ENCODE assay signal across 25 mouse cellular contexts in genomic region chr10:117748276-117749049, GRCm38 (mm10). TPM values are rescaled to one million over a fixed set of nuclear protein-coding genes. Genes with fewer than 3 reads are reported as not detected.
A peak's percentile ranks its signal among the peaks of the same experiment; 100 is the strongest.
DNase-seq lines count a peak whose midpoint lies in the region; ATAC-seq and TF ChIP-seq lines count a peak whose summit lies in the region.
"Had no signal": no experiment of that assay in that cellular context is flagged by ENCODE, and none has a peak within 500 bp of the region (broad histone marks: within the 10 kb centered on the region; RNA-seq: fewer than 3 reads in every experiment).

No protein-coding gene starts in this region.

- no peaks in the 10 kb centered on the region for H3K9me3 ChIP-seq in intestine, postnatal 0 days (ENCODE audit: control insufficient read depth)
- H3K9me3 ChIP-seq in intestine, embryonic 15.5 days = no peaks in the 10 kb centered on the region
- H3K9me3 ChIP-seq: forebrain, embryonic 13.5 days; hindbrain, embryonic 13.5 days; limb, embryonic 10.5 days; limb, embryonic 15.5 days; midbrain, embryonic 15.5 days; neural tube, embryonic 15.5 days had no signal

- peak; percentile 92 for DNase-seq in 3T3-L1 (ENCODE audit: low read depth, low spot score)
- DNase-seq in kidney, adult 8-10 months = peak; percentile 72 to 82
- DNase-seq in kidney, postnatal 10 days = peak; percentile 55
- DNase-seq in cerebellum, postnatal 10 days = no peak
- no peak for DNase-seq in heart, adult 11 months
- DNase-seq in yolk sac, embryonic 10.5 days (ENCODE audit: low spot score) = no peak
- DNase-seq: adrenal gland, postnatal 25 days; cerebellum, adult 9-11 months; gastrocnemius, postnatal 25 days; heart, adult 18-20 months; heart, postnatal 4 days; right cerebral cortex, adult 18-20 months; thymus, adult 18-20 months; thymus, postnatal 25 days had no signal

- ATAC-seq in intestine, postnatal 0 days = no peak
- ATAC-seq in intestine, embryonic 15.5 days = no peak
- ATAC-seq: forebrain, embryonic 13.5 days; midbrain, embryonic 15.5 days; Patski had no signal

- H3K4me3 ChIP-seq in intestine, postnatal 0 days (ENCODE audit: low read depth, low read length) = no peak overlapping the region
- no peak overlapping the region for H3K4me3 ChIP-seq in intestine, embryonic 15.5 days (replicated peaks)
- H3K4me3 ChIP-seq: forebrain, embryonic 13.5 days; heart, embryonic 12.5 days; hindbrain, embryonic 13.5 days; limb, embryonic 10.5 days; limb, embryonic 15.5 days; megakaryocyte, embryonic 14.5 days; midbrain, embryonic 15.5 days; neural tube, embryonic 15.5 days had no signal

- TF ChIP-seq CTCF in intestine, postnatal 0 days (IDR thresholded peaks at IDR 0.05; ENCODE audit: low read depth) = no peak

- H3K36me3 ChIP-seq in intestine, postnatal 0 days (ENCODE audit: control insufficient read depth, insufficient read depth) = peaks cover 32% of the 10 kb centered on the region
- peaks cover 28% of the 10 kb centered on the region for H3K36me3 ChIP-seq in intestine, embryonic 15.5 days

- H3K4me2 ChIP-seq in intestine, postnatal 0 days (replicated peaks; ENCODE audit: low read depth) = no peak overlapping the region
- no peak overlapping the region for H3K4me2 ChIP-seq in intestine, embryonic 15.5 days (replicated peaks)
- H3K4me2 ChIP-seq: forebrain, embryonic 13.5 days; heart, embryonic 12.5 days; hindbrain, embryonic 13.5 days; limb, embryonic 15.5 days; midbrain, embryonic 15.5 days; neural tube, embryonic 15.5 days had no signal

- peak overlapping the region; percentile 21; the same call in 1 of the 2 replicates for H3K27ac ChIP-seq in intestine, postnatal 0 days (ENCODE audit: low read depth, low read length)
- no peak overlapping the region for H3K27ac ChIP-seq in intestine, embryonic 15.5 days
- H3K27ac ChIP-seq: forebrain, embryonic 13.5 days; hindbrain, embryonic 13.5 days; limb, embryonic 10.5 days; limb, embryonic 15.5 days; midbrain, embryonic 15.5 days; neural tube, embryonic 15.5 days had no signal

- H3K4me1 ChIP-seq in intestine, postnatal 0 days (replicated peaks; ENCODE audit: control insufficient read depth, insufficient read depth, low read length) = no peaks in the 10 kb centered on the region
- H3K4me1 ChIP-seq in intestine, embryonic 15.5 days (replicated peaks) = 0 out of 2 replicates have a peak, but pooled peaks cover 7% of the 10 kb centered on the region

- no peak overlapping the region for H3K9ac ChIP-seq in intestine, postnatal 0 days (ENCODE audit: low read depth, low read length)
- H3K9ac ChIP-seq in intestine, embryonic 15.5 days = no peak overlapping the region
- H3K9ac ChIP-seq: forebrain, embryonic 13.5 days; heart, embryonic 12.5 days; hindbrain, embryonic 13.5 days; limb, embryonic 15.5 days; midbrain, embryonic 15.5 days; neural tube, embryonic 15.5 days had no signal

- H3K27me3 ChIP-seq in intestine, postnatal 0 days (replicated peaks; ENCODE audit: control insufficient read depth, insufficient read depth, low read length) = no peaks in the 10 kb centered on the region
- no peaks in the 10 kb centered on the region for H3K27me3 ChIP-seq in intestine, embryonic 15.5 days (replicated peaks)
- H3K27me3 ChIP-seq: forebrain, embryonic 13.5 days; heart, embryonic 12.5 days; hindbrain, embryonic 13.5 days; limb, embryonic 15.5 days; megakaryocyte, embryonic 14.5 days; midbrain, embryonic 15.5 days; neural tube, embryonic 15.5 days; Patski had no signal

- WGBS in intestine, postnatal 0 days = 74% methylated on average over 10 of the region's 10 CpGs
- 89% methylated on average over 10 of the region's 10 CpGs for WGBS in intestine, embryonic 15.5 days

RNA-seq across cellular contexts. Expression of gene Slc35e3, which starts 2.3 kb away (rescaled TPM):
- polyA plus RNA-seq in intestine, postnatal 0 days (2015; fragmentation: Nextera tagmentation; extraction: Ambion mirVana) = 13.5 TPM in 2 replicates
- polyA plus RNA-seq in intestine, embryonic 15.5 days (2015; fragmentation: Nextera tagmentation; extraction: Ambion mirVana) = 11.7 and 11.8 TPM in 2 replicates

RNA-seq across cellular contexts. Expression of gene Mdm2, which starts 37.9 kb away (rescaled TPM):
- polyA plus RNA-seq in intestine, postnatal 0 days (2015; fragmentation: Nextera tagmentation; extraction: Ambion mirVana) = 16.5 and 19.8 TPM in 2 replicates
- 34.0 and 35.1 TPM in 2 replicates for polyA plus RNA-seq in intestine, embryonic 15.5 days (2015; fragmentation: Nextera tagmentation; extraction: Ambion mirVana)

RNA-seq across cellular contexts. Expression of gene Nup107, which starts 44.0 kb away (rescaled TPM):
- 13.5 and 16.2 TPM in 2 replicates for polyA plus RNA-seq in intestine, postnatal 0 days (2015; fragmentation: Nextera tagmentation; extraction: Ambion mirVana)
- 58.8 and 60.8 TPM in 2 replicates for polyA plus RNA-seq in intestine, embryonic 15.5 days (2015; fragmentation: Nextera tagmentation; extraction: Ambion mirVana)

Comparison
In these comparisons a context has a peak if more than half of its experiments do, and no peak if none do; other contexts are left out.
1. DNase-seq: peak in 3T3-L1 (single experiment), kidney, adult 8-10 months (2 of 2) and kidney, postnatal 10 days (single experiment); none in cerebellum, postnatal 10 days (0 of 2), heart, adult 11 months (single experiment) and yolk sac, embryonic 10.5 days (single experiment).